Mouse (Mus musculus): ENCODE data around the gene Plin3. TPM values are rescaled to one million over a fixed set of nuclear protein-coding genes. Genes with fewer than 3 reads are reported as not detected.

The Plin3 gene
- total RNA-seq, 2 experiments from 2014 or later: 178 to 190 TPM

DNA sequence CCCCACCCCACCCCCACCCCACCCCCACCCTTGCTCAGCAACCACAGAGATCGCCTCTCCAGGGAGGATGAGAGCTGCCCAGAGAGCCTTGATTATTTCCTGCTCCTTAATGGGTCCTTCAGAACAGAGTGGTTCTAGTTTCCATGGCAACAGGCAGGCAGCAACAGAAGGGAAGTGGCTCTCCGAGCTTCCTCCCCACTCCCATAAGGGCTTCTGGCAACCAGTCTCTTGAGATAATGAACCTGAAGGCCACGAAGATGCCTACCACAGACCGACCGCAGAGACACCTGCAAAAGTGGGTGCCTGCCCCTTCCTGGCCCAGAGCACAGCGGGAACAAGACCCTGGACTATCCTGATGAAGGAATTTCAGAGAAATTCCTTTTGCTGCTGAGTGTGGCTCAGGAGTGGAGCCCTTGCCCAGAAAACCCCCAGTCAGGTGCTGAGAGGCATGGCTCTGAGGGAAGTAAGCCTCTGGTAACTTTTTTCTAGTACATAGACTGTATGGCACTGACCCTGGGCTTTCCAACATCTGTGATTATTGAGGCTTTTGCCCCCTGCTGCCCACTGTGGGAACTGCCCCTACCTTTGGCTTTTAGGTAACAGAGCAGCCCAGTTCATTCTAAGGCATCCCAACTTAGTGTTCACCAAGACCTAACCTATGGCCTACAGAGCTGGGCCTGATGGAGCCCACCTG lies 41.4 kb downstream of the Plin3 start:
- peak; percentile 64 to 83 for DNase-seq

DNA sequence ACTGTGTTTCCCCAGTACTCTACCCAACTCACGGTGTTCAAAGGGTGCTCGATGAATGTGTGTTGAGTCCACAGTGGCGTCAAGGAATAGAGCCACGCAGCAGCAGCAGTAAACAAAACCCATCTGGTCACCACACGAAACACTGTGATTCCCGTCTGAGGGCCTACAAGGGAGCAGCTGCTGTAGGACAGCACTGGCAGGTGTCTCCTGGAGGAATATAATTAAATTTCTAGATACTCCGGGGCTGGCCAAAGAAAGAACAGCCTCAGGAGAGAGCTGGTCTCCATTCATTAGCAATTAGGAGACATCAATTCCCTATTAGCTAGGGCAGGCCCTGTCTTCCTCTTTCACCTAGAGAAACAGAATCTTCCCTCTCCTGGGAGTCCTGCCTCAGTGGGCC lies 47.1 kb downstream of the Plin3 start:
- DNase-seq: no peak

DNA sequence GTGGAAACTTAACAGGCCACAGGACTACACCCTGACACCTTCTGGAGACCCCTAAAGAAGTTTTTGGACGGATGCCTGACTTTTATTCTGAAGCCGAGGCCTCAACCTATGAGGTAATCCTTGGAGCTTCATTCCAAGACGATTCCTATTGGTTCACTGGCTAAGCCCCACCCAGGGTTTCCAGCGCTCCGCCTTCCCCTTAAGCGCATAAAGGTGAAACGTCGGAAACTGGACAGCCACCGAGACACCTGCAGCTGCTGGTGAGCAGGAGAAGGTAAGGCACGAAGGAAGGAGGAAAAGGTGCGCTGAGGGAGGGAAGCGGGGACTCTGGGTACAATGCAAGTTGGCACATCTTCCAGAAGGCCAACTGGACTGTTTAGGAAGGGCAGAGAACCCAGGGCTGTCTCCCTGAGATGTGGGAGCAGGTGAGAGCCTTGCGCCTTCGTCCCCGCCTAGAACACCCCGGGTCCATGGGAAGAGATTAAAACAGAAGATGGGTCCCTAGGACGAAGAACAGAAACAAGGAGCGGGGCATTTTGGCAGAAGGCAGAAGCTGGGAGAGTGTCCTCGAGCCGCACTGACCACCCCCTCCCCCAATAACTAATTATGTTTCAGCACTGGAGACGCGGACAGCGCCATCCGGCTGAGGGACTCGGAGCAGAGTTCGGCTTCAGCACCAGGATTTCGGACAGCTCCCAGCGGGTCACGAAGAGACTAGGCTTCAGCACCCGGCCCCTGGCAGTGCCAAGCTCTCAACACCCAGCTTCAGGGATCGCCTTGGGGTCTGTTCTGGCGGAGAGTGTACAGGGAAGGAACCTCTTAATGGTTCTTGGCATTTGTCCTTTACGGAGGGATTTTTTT lies 50.9 kb downstream of the Plin3 start:
- peak; percentile 78 to 94 for DNase-seq

DNA sequence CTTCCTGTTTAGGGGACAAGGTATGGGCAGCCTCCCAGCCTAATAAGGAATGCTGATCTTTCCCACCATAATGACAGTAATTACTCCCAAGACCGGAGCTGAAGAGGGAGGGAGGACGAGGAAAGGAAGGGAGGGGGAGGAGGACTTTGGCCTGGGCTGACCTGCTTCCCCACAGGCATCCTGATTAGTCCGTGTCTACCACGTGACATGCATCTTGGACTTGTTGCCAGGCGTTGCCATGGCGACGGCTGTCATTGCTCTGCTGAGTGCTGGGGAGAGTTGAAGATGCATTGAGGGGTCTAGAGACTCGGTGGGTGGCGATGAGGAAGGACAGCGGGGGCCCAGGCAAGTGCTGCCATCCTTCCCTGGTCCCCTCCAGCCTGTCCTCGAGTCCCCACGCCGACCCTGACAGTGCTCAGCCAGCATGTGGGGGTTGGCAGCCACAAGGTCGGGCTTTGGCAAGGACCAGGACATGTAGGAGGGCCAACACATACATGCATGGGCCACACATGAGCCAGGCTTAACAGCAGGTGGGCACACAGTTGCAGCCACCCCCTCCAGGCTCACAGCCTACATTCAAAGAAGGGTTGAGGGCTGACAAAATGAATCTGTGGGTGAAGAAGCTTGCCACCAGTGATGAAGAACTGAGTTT lies 58.7 kb downstream of the Plin3 start:
- no peak for DNase-seq

DNA sequence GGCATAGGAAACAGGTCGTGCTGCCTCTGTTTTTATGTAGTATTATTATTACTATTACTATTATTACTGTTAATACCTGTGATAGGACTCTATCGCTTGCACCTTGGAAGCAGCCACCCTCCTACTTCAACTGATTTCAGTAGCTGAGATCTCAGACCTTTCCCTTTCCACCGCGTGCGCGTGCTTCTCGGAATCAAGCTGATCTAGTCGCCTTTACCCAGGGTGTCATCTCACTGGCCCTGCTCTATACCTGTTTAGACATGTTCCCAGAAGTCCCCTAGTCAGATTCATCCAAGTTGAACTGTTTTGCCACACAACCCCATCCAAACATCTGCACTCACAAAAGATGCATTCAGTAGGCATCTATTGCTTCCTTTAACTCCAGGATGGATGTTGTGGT lies 59.3 kb downstream of the Plin3 start:
- no peak for DNase-seq

DNA sequence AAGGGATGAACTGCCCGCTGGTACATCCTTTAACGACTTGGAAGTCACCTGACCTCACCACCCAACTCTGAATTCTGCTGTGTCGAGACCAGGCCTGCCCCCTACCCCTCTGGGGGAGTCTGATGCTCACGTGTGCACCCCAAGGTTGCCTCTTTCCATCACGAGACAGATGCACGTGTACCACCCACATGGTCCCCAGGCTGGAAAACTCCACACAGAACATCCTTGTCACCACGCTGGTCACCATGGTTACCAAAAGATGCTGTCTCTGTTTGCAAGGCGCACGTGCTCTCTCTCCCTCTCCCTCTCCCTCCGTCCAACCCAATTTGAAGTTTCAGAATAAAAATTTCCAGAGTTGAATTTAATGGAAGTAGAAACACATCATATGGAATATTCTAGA lies 62.7 kb downstream of the Plin3 start:
- no peak for DNase-seq

Small RNA genes within 50 kb of the gene (microRNA-seq; reads per million reads assigned to microRNA genes)
- gene Mir7b: 7.2 to 7.8 reads per million in 2 experiments

Other genes starting within 250 kb of the Plin3 start
- 10 to 100 TPM; 51.4 to 57.0 TPM for gene Ubxn6, start 217.8 kb downstream of the Plin3 start, total RNA-seq (2021)
- 10 to 100 TPM; 30.6 to 37.2 TPM for gene Hdgfl2, start 213.2 kb downstream of the Plin3 start, total RNA-seq (2021)
- gene Plin4, start 183.1 kb downstream of the Plin3 start, total RNA-seq (2021): 100 to 1,000 TPM; 118 to 175 TPM
- 100 to 1,000 TPM; 166 TPM for gene Plin5, start 175.3 kb downstream of the Plin3 start, total RNA-seq (2021)
- gene Lrg1, start 170.9 kb downstream of the Plin3 start, total RNA-seq (2021): 10 to 100 TPM; 56.2 to 65.4 TPM
- 10 to 100 TPM; 12.5 to 13.5 TPM for gene Sema6b, start 152.5 kb downstream of the Plin3 start, total RNA-seq (2021)
- 1 to 10 TPM; 1.3 to 1.5 TPM for gene Tnfaip8l1, start 130.4 kb downstream of the Plin3 start, total RNA-seq (2021)
- gene Mydgf, start 109.0 kb downstream of the Plin3 start, total RNA-seq (2021): 10 to 100 TPM; 25.4 to 26.1 TPM
- gene Dpp9, start 74.0 kb downstream of the Plin3 start, total RNA-seq (2021): 10 to 100 TPM; 43.7 to 44.3 TPM
- 100 to 1,000 TPM; 115 to 117 TPM for gene Fem1a, start 36.1 kb downstream of the Plin3 start, total RNA-seq (2021)
- gene Ticam1, start 16.1 kb downstream of the Plin3 start, total RNA-seq (2021): 1 to 10 TPM; 9.1 to 9.2 TPM
- gene Arrdc5, start 7.4 kb upstream of the Plin3 start, total RNA-seq (2021): not detected
- 1 to 10 TPM; 1.4 to 2.5 TPM for gene Uhrf1, start 10.4 kb upstream of the Plin3 start, total RNA-seq (2021)
- 10 to 100 TPM; 29.6 to 30.3 TPM for gene Kdm4b, start 33.2 kb upstream of the Plin3 start, total RNA-seq (2021)
- 10 to 100 TPM; 50.3 to 54.3 TPM for gene Ptprs, start 183.6 kb upstream of the Plin3 start, total RNA-seq (2021)
- not detected for gene Znrf4, start 219.6 kb upstream of the Plin3 start, total RNA-seq (2021)